Mouse (Mus musculus) kidney, embryonic 15.5 days (tissue): Measurements from ENCODE around the gene Dync1h1. TPM values are rescaled to one million over a fixed set of nuclear protein-coding genes. Genes with fewer than 3 reads are reported as not detected.

Source experiments
- ATAC-seq: fragments of 200-750 bp; cut with Nextera tagmentation; replicated peaks from 2 replicates; pipeline ENCODE4 v1.8.0; 2017; ENCODE audit warnings: moderate TSS enrichment; ENCODE audit not compliant: low FRiP score
- H3K27ac ChIP-seq: fragments of 300-500 bp; sonication (generic); 2 replicates; pipeline ENCODE4 v1.5.1; 2015; ENCODE audit warnings: mild to moderate bottlenecking, inconsistent platforms
- H3K27me3 ChIP-seq: fragments of 300-500 bp; sonication (generic); 2 replicates; pipeline ENCODE4 v1.6.1; 2015; ENCODE audit warnings: inconsistent platforms
- H3K36me3 ChIP-seq: fragments of 300-500 bp; sonication (generic); 2 replicates; pipeline ENCODE4 v1.6.1; 2015; ENCODE audit warnings: inconsistent platforms
- H3K4me1 ChIP-seq: fragments of 300-500 bp; sonication (generic); 2 replicates; pipeline ENCODE4 v1.6.1; 2015; ENCODE audit warnings: inconsistent platforms
- H3K4me2 ChIP-seq: fragments of 300-500 bp; sonication (generic); 2 replicates; pipeline ENCODE4 v1.6.1; 2015; ENCODE audit warnings: moderate library complexity, mild to moderate bottlenecking, inconsistent platforms
- H3K4me3 ChIP-seq: fragments of 300-500 bp; sonication (generic); replicated peaks from 2 replicates; pipeline ENCODE4 v1.5.1; 2015; ENCODE audit warnings: mild to moderate bottlenecking, inconsistent platforms
- H3K9ac ChIP-seq: fragments of 300-500 bp; sonication (generic); 2 replicates; pipeline ENCODE4 v1.6.1; 2015; ENCODE audit warnings: mild to moderate bottlenecking, inconsistent platforms
- H3K9me3 ChIP-seq: fragments of 300-500 bp; sonication (generic); replicated peaks from 2 replicates; pipeline ENCODE4 v1.6.1; 2016; ENCODE audit warnings: inconsistent platforms
- WGBS: fragments of 180-500 bp; shearing (Covaris S2); methylation state at CpG from one replicate; pipeline ENCODE4 v1.1.7; 2015; ENCODE audit warnings: mixed read lengths; 5-methylcytosine and 5-hydroxymethylcytosine counted together
- microRNA-seq: library from miRNA; unstranded; fragments of <30 nt; microRNA quantifications from one replicate; pipeline ENCODE4, GENCODE M21; 2016
- polyA plus RNA-seq: library from polyadenylated mRNA; unstranded; fragments of >200 nt; fragmentation: Nextera tagmentation; extraction: Ambion mirVana; gene quantifications from 2 replicates; pipeline ENCODE4 v1.2.1, GENCODE M21; 2015

Dync1h1 gene
- polyA plus RNA-seq, 1 experiment from 2014 or later = 52.4 TPM

- no peak for ATAC-seq
- H3K4me1 ChIP-seq = no peaks in the 10 kb centered on the region
- H3K27ac ChIP-seq = no peak overlapping the region
- H3K9me3 ChIP-seq = 0 out of 2 replicates have a peak, but pooled peaks cover 3% of the 10 kb centered on the region
- WGBS = 86% methylated on average over 6 of the region's 6 CpGs
- H3K4me3 ChIP-seq = no peak overlapping the region
- H3K36me3 ChIP-seq = no peaks in the 10 kb centered on the region
- no peak overlapping the region for H3K4me2 ChIP-seq
- 0 out of 2 replicates have a peak, but pooled peaks cover 3% of the 10 kb centered on the region for H3K27me3 ChIP-seq
- no peak overlapping the region for H3K9ac ChIP-seq
Measured at GRCm38 (mm10) chr12:110714215-110714614, 113.0 kb downstream of the Dync1h1 start.

- H3K27ac ChIP-seq = no peak overlapping the region
- H3K4me2 ChIP-seq = no peak overlapping the region
Measured at GRCm38 (mm10) chr12:110716004-110716403, 114.8 kb downstream of the Dync1h1 start.

More at GRCm38 (mm10) chr12:110716004-110716403, 114.8 kb downstream of the Dync1h1 start:
- Histone ChIP-seq H3K4me1 (no peaks in the 10 kb centered on the region), H3K27me3 (peaks cover 12% of the 10 kb centered on the region; the same call in 1 of the 2 replicates), H3K9me3 (0 out of 2 replicates have a peak, but pooled peaks cover 3% of the 10 kb centered on the region), H3K9ac (no peak overlapping the region), H3K4me3 (no peak overlapping the region), H3K36me3 (no peaks in the 10 kb centered on the region)
- 11% methylated on average over 5 of the region's 5 CpGs for WGBS
- ATAC-seq = no peak

Small RNAs within 50 kb of the gene (microRNA-seq; reads per million reads assigned to microRNA genes)
- not detected for gene Gm27299

Other genes with a start within 250 kb of the Dync1h1 start
- gene Ppp2r5c, start 154.3 kb upstream of the Dync1h1 start, polyA plus RNA-seq = 141 and 143 TPM in 2 replicates
- 0.27 TPM in 1 of 2 replicates, not detected in the other for gene 1700001K19Rik, start 81.2 kb downstream of the Dync1h1 start, polyA plus RNA-seq
- gene Hsp90aa1, start 101.3 kb downstream of the Dync1h1 start, polyA plus RNA-seq = 994 and 1,027 TPM in 2 replicates
- gene Wdr20, start 136.5 kb downstream of the Dync1h1 start, polyA plus RNA-seq = 23.8 and 24.4 TPM in 2 replicates
- 6.2 and 7.8 TPM in 2 replicates for gene Mok, start 239.5 kb downstream of the Dync1h1 start, polyA plus RNA-seq
- gene Zfp839, start 248.8 kb downstream of the Dync1h1 start, polyA plus RNA-seq = 6.1 and 6.4 TPM in 2 replicates